Mouse (Mus musculus): ENCODE data around the gene Plcb1. TPM values are rescaled to one million over a fixed set of nuclear protein-coding genes. Genes with fewer than 3 reads are reported as not detected.

The Plcb1 gene
- polyA plus RNA-seq, 1 experiment from 2014 or later, result 7.7 TPM

DNA sequence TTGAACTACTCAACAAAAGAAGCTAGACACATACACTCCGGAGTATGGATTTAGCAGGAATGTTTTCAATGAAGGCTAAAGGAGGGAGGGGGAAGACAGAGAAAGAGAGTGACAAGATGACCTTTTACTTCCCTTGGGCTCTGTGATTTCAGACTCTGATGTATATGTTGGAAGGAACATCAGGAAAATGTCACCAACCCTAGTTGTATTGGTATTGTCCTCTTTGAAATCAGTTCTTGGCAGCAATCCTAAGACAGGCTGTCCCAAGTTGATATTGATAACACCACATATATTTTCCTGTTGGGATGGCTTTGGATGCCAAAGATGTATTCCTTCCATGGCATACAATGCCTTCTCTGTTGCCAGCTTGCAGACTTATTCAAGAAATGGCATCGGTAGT, 262.9 kb downstream of the Plcb1 start:
- H3K4me3 ChIP-seq (ENCODE audit: low read depth, low read length), result no peak overlapping the region
- ATAC-seq, result no peak
- WGBS, result 81% methylated on average over 2 of the region's 2 CpGs

DNA sequence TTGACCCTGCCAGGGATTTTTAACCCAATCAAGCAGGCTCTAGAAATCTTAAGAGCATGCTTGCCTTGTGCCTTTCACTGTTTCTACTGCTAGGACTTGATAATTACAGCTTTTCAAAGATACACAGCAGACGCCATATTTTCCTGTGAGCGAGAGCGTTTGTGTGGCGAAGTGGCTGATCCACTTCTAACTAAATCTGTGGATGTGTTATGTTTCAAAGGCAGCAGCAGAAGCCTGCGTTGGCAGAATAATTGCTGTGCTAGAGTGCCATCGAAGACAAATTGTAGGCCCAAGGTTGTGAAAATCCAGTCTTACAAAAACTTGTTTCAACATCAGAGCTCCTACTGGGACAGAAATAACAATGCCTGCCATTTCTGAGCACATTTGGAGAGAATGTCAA, 263.4 kb downstream of the Plcb1 start:
- TF ChIP-seq CTCF (IDR thresholded peaks at IDR 0.05; ENCODE audit: low read depth), result no peak
- Histone ChIP-seq H3K4me3 (ENCODE audit: low read depth, low read length) (no peak overlapping the region), H3K27me3 (replicated peaks; ENCODE audit: control insufficient read depth, insufficient read depth, low read length) (no peaks in the 10 kb centered on the region), H3K27ac (ENCODE audit: low read depth, low read length) (no peak overlapping the region), H3K9me3 (ENCODE audit: control insufficient read depth) (no peaks in the 10 kb centered on the region), H3K4me1 (replicated peaks; ENCODE audit: control insufficient read depth, insufficient read depth, low read length) (no peaks in the 10 kb centered on the region), H3K4me2 (replicated peaks; ENCODE audit: low read depth) (no peak overlapping the region), H3K36me3 (ENCODE audit: control insufficient read depth, insufficient read depth) (no peaks in the 10 kb centered on the region), H3K9ac (ENCODE audit: low read depth, low read length) (no peak overlapping the region)
- ATAC-seq, result no peak
- 76% methylated on average over 6 of the region's 6 CpGs for WGBS

More for the DNA sequence above, 262.9 kb downstream of the Plcb1 start:
- TF ChIP-seq CTCF (IDR thresholded peaks at IDR 0.05; ENCODE audit: low read depth), result no peak
- Histone ChIP-seq H3K4me2 (replicated peaks; ENCODE audit: low read depth) (no peak overlapping the region), H3K27me3 (replicated peaks; ENCODE audit: control insufficient read depth, insufficient read depth, low read length) (no peaks in the 10 kb centered on the region), H3K9me3 (ENCODE audit: control insufficient read depth) (no peaks in the 10 kb centered on the region), H3K27ac (ENCODE audit: low read depth, low read length) (no peak overlapping the region), H3K36me3 (ENCODE audit: control insufficient read depth, insufficient read depth) (no peaks in the 10 kb centered on the region), H3K9ac (ENCODE audit: low read depth, low read length) (no peak overlapping the region), H3K4me1 (replicated peaks; ENCODE audit: control insufficient read depth, insufficient read depth, low read length) (no peaks in the 10 kb centered on the region)

DNA sequence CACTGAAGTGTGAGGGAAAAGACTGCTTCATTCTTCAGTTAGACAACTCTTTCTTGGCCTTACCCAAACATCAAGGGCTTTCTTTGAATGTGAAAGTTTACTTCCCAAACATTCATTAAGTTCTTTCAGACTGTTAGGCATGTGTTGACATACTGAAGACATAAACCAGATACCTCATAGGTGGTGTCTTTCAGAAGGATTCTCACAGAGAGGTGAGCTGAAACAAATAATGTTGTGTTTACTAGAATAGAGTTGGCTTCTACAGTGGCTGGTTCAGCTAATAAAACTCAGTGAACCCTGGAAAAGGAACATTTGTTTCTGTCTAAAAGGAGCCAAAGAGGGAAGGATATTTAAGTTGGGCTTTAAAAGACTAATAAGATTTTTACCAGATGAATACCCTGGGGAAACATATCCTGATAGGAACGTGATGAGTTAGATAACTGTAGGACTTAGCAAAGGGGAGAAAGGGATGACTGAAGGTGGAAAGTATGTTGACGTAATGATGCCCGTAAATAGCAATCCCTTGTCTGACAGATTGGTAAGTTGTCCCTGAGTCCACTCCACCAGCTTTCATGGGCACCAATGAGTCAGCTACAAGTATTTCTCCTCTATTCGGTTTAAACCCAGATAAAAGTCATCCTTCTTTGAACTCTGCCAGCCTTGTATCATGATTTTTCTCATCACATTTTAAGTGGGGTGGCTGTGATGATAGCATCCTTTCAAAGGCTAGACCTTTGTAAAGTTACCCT, 265.8 kb downstream of the Plcb1 start:
- H3K9me3 ChIP-seq (ENCODE audit: control insufficient read depth), result no peaks in the 10 kb centered on the region
- no peak for TF ChIP-seq CTCF (IDR thresholded peaks at IDR 0.05; ENCODE audit: low read depth)
- no peaks in the 10 kb centered on the region for H3K27me3 ChIP-seq (replicated peaks; ENCODE audit: control insufficient read depth, insufficient read depth, low read length)
- H3K36me3 ChIP-seq (ENCODE audit: control insufficient read depth, insufficient read depth), result no peaks in the 10 kb centered on the region
- H3K4me3 ChIP-seq (ENCODE audit: low read depth, low read length), result no peak overlapping the region
- WGBS, result 68% methylated on average over 4 of the region's 4 CpGs
- no peak overlapping the region for H3K9ac ChIP-seq (ENCODE audit: low read depth, low read length)
- no peaks in the 10 kb centered on the region for H3K4me1 ChIP-seq (replicated peaks; ENCODE audit: control insufficient read depth, insufficient read depth, low read length)
- H3K4me2 ChIP-seq (replicated peaks; ENCODE audit: low read depth), result no peak overlapping the region
- H3K27ac ChIP-seq (ENCODE audit: low read depth, low read length), result no peak overlapping the region
- ATAC-seq, result no peak

DNA sequence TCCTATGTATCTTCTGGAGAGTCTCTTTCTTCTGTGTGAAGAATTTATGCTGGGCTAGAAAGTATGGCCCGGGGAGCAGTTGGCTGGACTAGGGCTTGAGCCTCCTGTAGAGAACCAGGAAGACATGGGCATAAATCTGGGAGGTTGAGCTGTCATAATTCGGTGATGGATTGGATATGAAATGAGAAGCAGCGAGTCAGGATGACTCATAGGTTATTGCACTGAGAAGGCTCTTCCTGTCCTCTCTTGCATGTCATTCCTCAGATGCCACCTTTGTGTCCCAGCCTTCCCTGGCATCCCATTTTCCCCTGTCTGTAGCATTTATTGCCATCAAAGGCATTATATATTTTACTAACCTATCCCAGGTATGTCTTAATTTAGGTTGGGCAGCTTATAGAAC, 267.5 kb downstream of the Plcb1 start:
- no peak overlapping the region for H3K4me3 ChIP-seq (ENCODE audit: low read depth, low read length)
- no peaks in the 10 kb centered on the region for H3K4me1 ChIP-seq (replicated peaks; ENCODE audit: control insufficient read depth, insufficient read depth, low read length)
- H3K9me3 ChIP-seq (ENCODE audit: control insufficient read depth), result no peaks in the 10 kb centered on the region
- H3K9ac ChIP-seq (ENCODE audit: low read depth, low read length), result no peak overlapping the region
- no peak overlapping the region for H3K27ac ChIP-seq (ENCODE audit: low read depth, low read length)
- TF ChIP-seq CTCF (IDR thresholded peaks at IDR 0.05; ENCODE audit: low read depth), result no peak
- 75% methylated on average over 3 of the region's 3 CpGs for WGBS
- ATAC-seq, result no peak
- no peak overlapping the region for H3K4me2 ChIP-seq (replicated peaks; ENCODE audit: low read depth)
- H3K36me3 ChIP-seq (ENCODE audit: control insufficient read depth, insufficient read depth), result no peaks in the 10 kb centered on the region
- no peaks in the 10 kb centered on the region for H3K27me3 ChIP-seq (replicated peaks; ENCODE audit: control insufficient read depth, insufficient read depth, low read length)

DNA sequence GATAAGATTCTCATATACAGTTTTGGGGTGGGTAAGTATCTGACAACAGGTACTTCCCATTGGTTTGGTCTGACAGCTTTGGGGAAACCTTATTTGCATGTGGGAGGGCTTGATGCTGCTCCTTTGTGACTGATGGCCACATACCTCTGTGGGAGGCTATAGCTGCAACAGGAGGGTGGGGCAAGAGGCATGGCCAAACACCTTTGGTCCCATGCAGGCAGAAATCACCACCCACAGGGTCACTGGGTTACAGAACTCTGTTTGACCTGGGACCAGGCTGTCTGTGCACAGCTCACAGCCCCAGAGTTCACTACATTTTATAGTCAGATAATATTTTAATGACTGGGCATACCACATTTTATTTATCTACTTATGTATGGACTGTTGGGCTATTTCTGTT, 281.6 kb downstream of the Plcb1 start:
- Histone ChIP-seq H3K4me1 (replicated peaks; ENCODE audit: control insufficient read depth, insufficient read depth, low read length) (no peaks in the 10 kb centered on the region), H3K9me3 (ENCODE audit: control insufficient read depth) (no peaks in the 10 kb centered on the region), H3K27me3 (replicated peaks; ENCODE audit: control insufficient read depth, insufficient read depth, low read length) (no peaks in the 10 kb centered on the region), H3K4me3 (ENCODE audit: low read depth, low read length) (no peak overlapping the region), H3K27ac (ENCODE audit: low read depth, low read length) (no peak overlapping the region), H3K4me2 (replicated peaks; ENCODE audit: low read depth) (no peak overlapping the region), H3K36me3 (ENCODE audit: control insufficient read depth, insufficient read depth) (no peaks in the 10 kb centered on the region), H3K9ac (ENCODE audit: low read depth, low read length) (no peak overlapping the region)
- no peak for TF ChIP-seq CTCF (IDR thresholded peaks at IDR 0.05; ENCODE audit: low read depth)
- ATAC-seq, result no peak

DNA sequence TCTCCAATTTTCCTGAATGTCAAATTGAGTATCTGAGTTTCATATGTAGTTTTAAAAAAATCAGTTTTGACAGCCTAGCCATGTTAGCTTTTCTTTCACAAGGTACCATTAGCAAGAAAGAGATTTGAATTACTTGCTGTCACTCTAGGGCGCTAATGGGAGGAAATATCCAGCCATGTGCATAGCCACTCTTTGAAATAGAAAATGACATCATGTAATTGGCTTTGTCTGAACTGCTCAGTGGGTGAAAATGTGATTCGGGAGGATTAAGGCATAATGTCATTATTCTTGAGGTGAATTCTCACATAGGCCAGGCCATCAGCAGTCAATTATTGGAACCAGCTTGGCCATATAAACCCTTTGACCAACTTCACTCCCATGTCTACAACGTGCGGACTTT, 285.5 kb downstream of the Plcb1 start:
- WGBS, result 93% methylated on average over 4 of the region's 4 CpGs
- no peak for TF ChIP-seq CTCF (IDR thresholded peaks at IDR 0.05; ENCODE audit: low read depth)
- Histone ChIP-seq H3K9me3 (ENCODE audit: control insufficient read depth) (no peaks in the 10 kb centered on the region), H3K27me3 (replicated peaks; ENCODE audit: control insufficient read depth, insufficient read depth, low read length) (no peaks in the 10 kb centered on the region), H3K36me3 (ENCODE audit: control insufficient read depth, insufficient read depth) (no peaks in the 10 kb centered on the region), H3K9ac (ENCODE audit: low read depth, low read length) (no peak overlapping the region), H3K4me1 (replicated peaks; ENCODE audit: control insufficient read depth, insufficient read depth, low read length) (no peaks in the 10 kb centered on the region), H3K27ac (ENCODE audit: low read depth, low read length) (no peak overlapping the region), H3K4me2 (replicated peaks; ENCODE audit: low read depth) (no peak overlapping the region), H3K4me3 (ENCODE audit: low read depth, low read length) (no peak overlapping the region)
- no peak for ATAC-seq
